Mouse (Mus musculus) gastrocnemius, adult 8-10 months (tissue): Measurements from ENCODE around the gene Gm26938. TPM values are rescaled to one million over a fixed set of nuclear protein-coding genes. Genes with fewer than 3 reads are reported as not detected.

Experiments
- DNase-seq, 2 experiments: peaks; one replicate each; pipeline ENCODE4 v3.0.0; 2022; ENCODE audit warnings: low spot score in 2 of 2
- total RNA-seq, 4 experiments: library from RNA; stranded (reverse); gene quantifications; 2 replicates each; pipeline ENCODE4 v1.2.4; 2022

Gene Gm26938
- total RNA-seq: not detected

- peak; percentile 78 to 83 for DNase-seq
Measured at GRCm38 (mm10) chr5:139826357-139827055, at the start of gene Gm26938, which contains the start of gene Psmg3. Gm26938 (minus strand) TSS chr5:139826407. Psmg3 (minus strand) TSS chr5:139826885.

GRCm38 (mm10) chr5:139871526-139871925 lies 45.3 kb upstream of the Gm26938 start:
- no peak for DNase-seq

GRCm38 (mm10) chr5:139870886-139871285 lies 44.7 kb upstream of the Gm26938 start:
- no peak for DNase-seq

- DNase-seq: no peak
Measured at GRCm38 (mm10) chr5:139862759-139863158, 36.6 kb upstream of the Gm26938 start.

- no peak for DNase-seq
Measured at GRCm38 (mm10) chr5:139860328-139861104, 34.3 kb upstream of the Gm26938 start.

GRCm38 (mm10) chr5:139849626-139850320 lies 23.6 kb upstream of the Gm26938 start:
- no peak for DNase-seq

GRCm38 (mm10) chr5:139839142-139839541 lies 12.9 kb upstream of the Gm26938 start:
- DNase-seq: no peak

GRCm38 (mm10) chr5:139838476-139838892 lies 12.3 kb upstream of the Gm26938 start:
- DNase-seq: no peak

- DNase-seq: no peak
Measured at GRCm38 (mm10) chr5:139835706-139836105, 9.5 kb upstream of the Gm26938 start.

- DNase-seq: no peak
Measured at GRCm38 (mm10) chr5:139832125-139832524, 5.9 kb upstream of the Gm26938 start.

GRCm38 (mm10) chr5:139830734-139831133 lies 4.5 kb upstream of the Gm26938 start:
- no peak for DNase-seq

GRCm38 (mm10) chr5:139829384-139829783 lies 3.2 kb upstream of the Gm26938 start:
- DNase-seq: no peak

- no peak for DNase-seq
Measured at GRCm38 (mm10) chr5:139827593-139827992, 1.4 kb upstream of the Gm26938 start.

- DNase-seq: no peak
Measured at GRCm38 (mm10) chr5:139825947-139826346, 260 bp downstream of the Gm26938 start.

- DNase-seq: no peak
Measured at GRCm38 (mm10) chr5:139824531-139824930, 1.7 kb downstream of the Gm26938 start.

- no peak for DNase-seq
Measured at GRCm38 (mm10) chr5:139821466-139822459, 4.4 kb downstream of the Gm26938 start.

- DNase-seq: no peak
Measured at GRCm38 (mm10) chr5:139819538-139820181, 6.5 kb downstream of the Gm26938 start, which contains the start of gene Tmem184a. Tmem184a (minus strand) TSS chr5:139819917.

GRCm38 (mm10) chr5:139818801-139819200 lies 7.4 kb downstream of the Gm26938 start:
- no peak for DNase-seq

- DNase-seq: no peak
Measured at GRCm38 (mm10) chr5:139818056-139818455, 8.2 kb downstream of the Gm26938 start.

GRCm38 (mm10) chr5:139817292-139817691 lies 8.9 kb downstream of the Gm26938 start:
- no peak for DNase-seq
